Mouse (Mus musculus) heart, postnatal 0 days (tissue): ENCODE data around the gene A730049H05Rik. TPM values are rescaled to one million over a fixed set of nuclear protein-coding genes. Genes with fewer than 3 reads are reported as not detected.

ENCODE experiments used
- ATAC-seq: fragments of 200-750 bp; cut with Nextera tagmentation; 2 replicates; pipeline ENCODE4 v1.8.0; 2017; ENCODE audit warnings: low read depth, moderate number of reproducible peaks, moderate library complexity; ENCODE audit not compliant: insufficient read depth
- DNase-seq: peaks from one replicate; pipeline ENCODE4 v3.0.0-alpha.2; 2016; ENCODE audit warnings: low spot score
- H3K27ac ChIP-seq: fragments of 300-500 bp; sonication (generic); 2 replicates; pipeline ENCODE4 v1.5.1; 2014; ENCODE audit warnings: low read depth, mild to moderate bottlenecking
- H3K27me3 ChIP-seq: fragments of 300-500 bp; sonication (generic); 2 replicates; pipeline ENCODE4 v1.6.1; 2014; ENCODE audit warnings: low read length, mixed read lengths; ENCODE audit not compliant: control insufficient read depth, insufficient read depth
- H3K36me3 ChIP-seq: fragments of 300-500 bp; sonication (generic); replicated peaks from 2 replicates; pipeline ENCODE4 v1.6.1; 2014; ENCODE audit warnings: low read length, mixed read lengths; ENCODE audit not compliant: control insufficient read depth, insufficient read depth
- H3K4me1 ChIP-seq: fragments of 300-500 bp; sonication (generic); 2 replicates; pipeline ENCODE4 v1.6.1; 2014; ENCODE audit warnings: antibody characterized with exemption; ENCODE audit not compliant: control insufficient read depth, insufficient read depth
- H3K4me2 ChIP-seq: fragments of 300-500 bp; sonication (generic); 2 replicates; pipeline ENCODE4 v1.6.1; 2014; ENCODE audit warnings: low read depth, mild to moderate bottlenecking, low read length, moderate library complexity
- H3K4me3 ChIP-seq: fragments of 300-500 bp; sonication (generic); 2 replicates; pipeline ENCODE4 v1.5.1; 2014; ENCODE audit warnings: low read depth, low read length
- H3K9ac ChIP-seq: fragments of 300-500 bp; sonication (generic); replicated peaks from 2 replicates; pipeline ENCODE4 v1.6.1; 2014; ENCODE audit warnings: low read depth, low read length, mixed read lengths
- H3K9me3 ChIP-seq: fragments of 300-500 bp; sonication (generic); replicated peaks from 2 replicates; pipeline ENCODE4 v1.6.1; 2016; ENCODE audit warnings: low read length; ENCODE audit not compliant: control insufficient read depth
- CTCF ChIP-seq: IDR thresholded peaks from 2 replicates; pipeline ENCODE4 v1.5.1; 2016; ENCODE audit warnings: antibody characterized with exemption, control low read depth, low read depth
- EP300 ChIP-seq: IDR thresholded peaks from 2 replicates; pipeline ENCODE4 v1.6.1; 2016; ENCODE audit warnings: antibody characterized with exemption, low read depth
- WGBS: fragments of 180-500 bp; shearing (Covaris S2); extraction: QIAGEN DNeasy Blood & Tissue Kit; methylation state at CpG from one replicate; pipeline ENCODE4 v1.1.7; 2014; 5-methylcytosine and 5-hydroxymethylcytosine counted together
- polyA plus RNA-seq: library from polyadenylated mRNA; unstranded; fragments of >200 nt; fragmentation: Nextera tagmentation; extraction: Ambion mirVana; gene quantifications from 2 replicates; pipeline ENCODE4 v1.2.1, GENCODE M21; 2015
- total RNA-seq: library from RNA; depleted of rRNA; stranded (reverse); fragments of >200 nt; gene quantifications from 2 replicates; pipeline ENCODE4 v1.2.3, GENCODE M21; 2014; ENCODE audit warnings: low replicate concordance

Gene A730049H05Rik
- total and polyA plus RNA-seq, 2 experiments from 2014 or later, result 0.46 to 1.7 TPM

DNA sequence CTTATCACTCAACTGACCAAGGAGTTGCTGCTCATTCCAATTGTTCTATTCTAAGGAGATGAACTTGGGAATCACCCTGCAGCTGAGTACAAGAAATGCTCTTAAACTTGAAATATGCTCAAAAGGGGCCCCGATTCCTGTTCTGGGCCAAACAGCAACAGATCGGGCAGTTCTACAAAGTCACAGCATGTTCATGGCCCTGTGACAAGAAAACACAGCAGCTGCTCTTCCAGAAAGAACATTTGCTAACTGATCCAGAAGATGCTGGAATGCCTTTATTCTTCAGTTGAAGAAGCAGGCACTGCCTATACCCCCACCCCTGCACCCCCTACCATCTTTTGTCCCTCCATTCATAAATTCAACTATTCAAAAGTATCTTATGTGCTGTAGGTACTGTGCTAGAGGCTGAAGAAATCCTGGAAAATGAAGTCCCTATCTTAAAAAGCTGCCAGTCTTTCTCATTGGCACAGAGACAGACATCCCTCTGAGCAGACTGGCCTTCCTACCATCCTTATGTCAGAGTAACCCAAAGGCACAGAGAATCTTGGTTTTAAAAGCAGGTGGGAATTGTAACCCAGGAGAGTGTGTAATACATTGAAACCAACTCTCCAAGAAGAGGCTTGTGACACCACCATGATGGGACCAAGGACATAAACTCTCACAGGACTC, 3.4 kb upstream of the A730049H05Rik start:
- Histone ChIP-seq H3K4me2 (no peak overlapping the region), H3K36me3 (peaks cover 23% of the 10 kb centered on the region), H3K9me3 (no peaks in the 10 kb centered on the region), H3K4me1 (peaks cover 16% of the 10 kb centered on the region), H3K9ac (no peak overlapping the region), H3K4me3 (no peak overlapping the region), H3K27me3 (no peaks in the 10 kb centered on the region), H3K27ac (0 out of 2 replicates have a peak overlapping the region, but pooled peaks have one; percentile 25)
- no peak for DNase-seq
- TF ChIP-seq EP300 (no peak), CTCF (no peak)
- 26% methylated on average over 2 of the region's 2 CpGs for WGBS
- ATAC-seq, result no peak

DNA sequence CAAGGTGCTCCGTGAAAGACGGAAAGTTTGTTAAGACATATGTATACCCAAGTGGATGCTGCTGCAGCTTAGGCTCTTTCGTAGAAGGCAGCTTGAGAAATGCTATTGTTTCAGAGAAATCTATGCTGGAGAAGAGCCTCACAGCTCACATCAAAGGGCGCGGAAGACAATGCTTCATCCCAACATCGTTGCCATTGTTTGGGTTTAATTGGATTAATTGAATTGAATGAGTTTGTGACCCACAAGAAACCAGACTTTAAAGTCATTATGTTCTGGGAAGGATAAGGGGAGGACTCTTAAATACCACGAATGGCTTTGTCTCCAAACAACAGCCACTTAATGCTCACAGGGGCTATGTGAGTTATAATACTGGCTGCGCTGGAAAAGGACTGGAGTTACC, 1.4 kb downstream of the A730049H05Rik start:
- peaks cover 29% of the 10 kb centered on the region for H3K36me3 ChIP-seq
- DNase-seq, result no peak
- H3K4me1 ChIP-seq, result peaks cover 6% of the 10 kb centered on the region
- H3K9me3 ChIP-seq, result no peaks in the 10 kb centered on the region
- no peak overlapping the region for H3K9ac ChIP-seq
- no peak overlapping the region for H3K27ac ChIP-seq
- TF ChIP-seq CTCF, result no peak
- TF ChIP-seq EP300, result no peak
- no peak overlapping the region for H3K4me3 ChIP-seq
- ATAC-seq, result no peak
- H3K4me2 ChIP-seq, result no peak overlapping the region
- H3K27me3 ChIP-seq, result no peaks in the 10 kb centered on the region
- WGBS, result 84% methylated on average over 8 of the region's 8 CpGs

DNA sequence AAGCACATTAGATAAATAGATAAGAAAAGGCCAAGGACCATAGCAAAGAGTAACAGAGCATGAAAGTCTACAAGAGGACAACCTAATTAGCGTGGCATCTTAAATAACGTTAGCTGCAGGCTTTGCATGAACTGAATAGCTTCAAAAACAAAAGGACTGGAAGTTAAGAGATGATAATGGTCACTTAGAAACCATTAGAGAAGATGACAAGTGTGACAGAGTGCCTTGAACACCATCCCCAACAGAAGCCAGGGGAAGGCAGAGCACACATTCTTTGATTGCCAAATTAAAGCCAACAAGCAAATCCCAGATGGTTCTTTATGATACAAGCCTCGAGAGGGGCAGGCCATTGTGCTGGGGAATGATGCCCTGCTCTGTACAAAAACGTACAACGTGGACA, 5.3 kb downstream of the A730049H05Rik start:
- no peak overlapping the region for H3K4me2 ChIP-seq
- H3K36me3 ChIP-seq, result peaks cover 20% of the 10 kb centered on the region
- ATAC-seq, result no peak
- H3K4me3 ChIP-seq, result no peak overlapping the region
- WGBS, result 71% methylated on average over 5 of the region's 5 CpGs
- H3K27ac ChIP-seq, result no peak overlapping the region
- H3K9ac ChIP-seq, result no peak overlapping the region
- no peak for TF ChIP-seq CTCF
- no peak for TF ChIP-seq EP300
- no peaks in the 10 kb centered on the region for H3K27me3 ChIP-seq
- peaks cover 11% of the 10 kb centered on the region for H3K4me1 ChIP-seq
- no peaks in the 10 kb centered on the region for H3K9me3 ChIP-seq
- no peak for DNase-seq

GRCm38 (mm10) chr6:92822006-92822405, 5.7 kb downstream of the A730049H05Rik start:
- peaks cover 20% of the 10 kb centered on the region for H3K36me3 ChIP-seq
- TF ChIP-seq CTCF, result no peak
- no peak for TF ChIP-seq EP300
- H3K27me3 ChIP-seq, result no peaks in the 10 kb centered on the region
- no peak overlapping the region for H3K9ac ChIP-seq
- WGBS, result 72% methylated on average over 6 of the region's 6 CpGs
- no peak overlapping the region for H3K4me2 ChIP-seq
- ATAC-seq (no peak), DNase-seq (no peak)
- H3K4me1 ChIP-seq, result peaks cover 10% of the 10 kb centered on the region; the same call in 1 of the 2 replicates
- no peak overlapping the region for H3K27ac ChIP-seq
- no peaks in the 10 kb centered on the region for H3K9me3 ChIP-seq
- H3K4me3 ChIP-seq, result no peak overlapping the region

GRCm38 (mm10) chr6:92823991-92824390, 7.7 kb downstream of the A730049H05Rik start:
- H3K27me3 ChIP-seq, result no peaks in the 10 kb centered on the region
- H3K9me3 ChIP-seq, result no peaks in the 10 kb centered on the region
- no peak for DNase-seq
- H3K4me1 ChIP-seq, result peaks cover 18% of the 10 kb centered on the region
- H3K4me2 ChIP-seq, result no peak overlapping the region
- no peak for TF ChIP-seq CTCF
- no peak for TF ChIP-seq EP300
- H3K27ac ChIP-seq, result no peak overlapping the region
- WGBS, result 88% methylated on average over 7 of the region's 7 CpGs
- H3K4me3 ChIP-seq, result no peak overlapping the region
- H3K9ac ChIP-seq, result no peak overlapping the region
- H3K36me3 ChIP-seq, result peaks cover 20% of the 10 kb centered on the region
- no peak for ATAC-seq

DNA sequence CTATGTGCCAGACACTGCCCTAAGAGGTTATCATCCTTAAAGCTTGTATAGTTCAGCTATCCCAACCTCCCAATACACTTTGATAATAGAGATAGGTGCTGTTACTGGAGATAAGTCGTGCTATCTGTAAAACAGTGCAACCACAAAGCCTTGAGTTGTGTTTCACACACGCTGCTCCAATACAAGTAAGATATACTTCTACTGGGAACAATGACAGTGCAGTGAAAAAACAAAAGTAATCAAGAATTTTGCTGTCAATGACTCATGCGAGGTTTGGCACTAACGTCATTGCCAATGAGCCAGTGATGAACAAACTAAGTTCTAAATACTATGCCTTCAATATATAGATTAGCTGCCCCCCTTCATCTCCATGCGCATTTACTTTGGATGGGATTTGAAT, 10.3 kb downstream of the A730049H05Rik start:
- Histone ChIP-seq H3K9me3 (no peaks in the 10 kb centered on the region), H3K4me1 (peaks cover 25% of the 10 kb centered on the region), H3K27ac (no peak overlapping the region), H3K4me3 (no peak overlapping the region), H3K36me3 (peaks cover 18% of the 10 kb centered on the region), H3K9ac (no peak overlapping the region), H3K4me2 (no peak overlapping the region), H3K27me3 (no peaks in the 10 kb centered on the region)
- DNase-seq, result no peak
- ATAC-seq, result no peak
- WGBS, result 67% methylated on average over 5 of the region's 5 CpGs
- no peak for TF ChIP-seq EP300
